Mouse (Mus musculus): ENCODE measurements at regions not wholly inside any gene's neighbourhood (a gene's known extent, or its start where the extent isn't known, plus 50 kb on each side); places are given as distances from the start of the nearest gene placed in this dataset.

GRCm38 (mm10) chrX:130549925-130550324 lies 800.4 kb downstream of the Diaph2 start:
- no peak for TF ChIP-seq EP300 (optimal IDR thresholded peaks at IDR 0.05)
- no peak for TF ChIP-seq CTCF (IDR thresholded peaks at IDR 0.05; ENCODE audit: low read depth)
